Mouse (Mus musculus): ENCODE data around the gene Tspan11. TPM values are rescaled to one million over a fixed set of nuclear protein-coding genes. Genes with fewer than 3 reads are reported as not detected.
A peak's percentile ranks its signal among the peaks of the same experiment; 100 is the strongest.

Tspan11 gene
- polyA plus RNA-seq, 1 experiment from 2014 or later, result 64.3 TPM

- no peak for ATAC-seq
- no peak for DNase-seq (ENCODE audit: low spot score)
- H3K4me1 ChIP-seq (ENCODE audit: insufficient read depth, low read depth, low read length), result no peaks in the 10 kb centered on the region
- no peaks in the 10 kb centered on the region for H3K9me3 ChIP-seq (ENCODE audit: low read length)
- no peaks in the 10 kb centered on the region for H3K36me3 ChIP-seq (ENCODE audit: insufficient read depth, low read length)
- H3K27ac ChIP-seq (ENCODE audit: low read length), result no peak overlapping the region
- H3K27me3 ChIP-seq (replicated peaks; ENCODE audit: insufficient read depth, low read length), result no peaks in the 10 kb centered on the region
- no peak overlapping the region for H3K9ac ChIP-seq (replicated peaks; ENCODE audit: low read depth)
- TF ChIP-seq CTCF (IDR thresholded peaks at IDR 0.05), result no peak
- TF ChIP-seq EP300 (IDR thresholded peaks at IDR 0.05), result no peak
- 81% methylated on average over 9 of the region's 9 CpGs for WGBS
- H3K4me3 ChIP-seq (ENCODE audit: low read depth, low read length), result no peak overlapping the region
- no peak overlapping the region for H3K4me2 ChIP-seq (replicated peaks; ENCODE audit: low read depth, low read length)
Measured at GRCm38 (mm10) chr6:127861951-127862350, 25.4 kb upstream of the Tspan11 start.

GRCm38 (mm10) chr6:127865391-127865790 is 22.0 kb upstream of the Tspan11 start:
- H3K27ac ChIP-seq (ENCODE audit: low read length), result no peak overlapping the region
- H3K36me3 ChIP-seq (ENCODE audit: insufficient read depth, low read length), result no peaks in the 10 kb centered on the region
- H3K9ac ChIP-seq (replicated peaks; ENCODE audit: low read depth), result no peak overlapping the region
- no peak overlapping the region for H3K4me2 ChIP-seq (replicated peaks; ENCODE audit: low read depth, low read length)
- TF ChIP-seq CTCF (IDR thresholded peaks at IDR 0.05) (no peak), EP300 (IDR thresholded peaks at IDR 0.05) (no peak)
- no peaks in the 10 kb centered on the region for H3K27me3 ChIP-seq (replicated peaks; ENCODE audit: insufficient read depth, low read length)
- no peaks in the 10 kb centered on the region for H3K4me1 ChIP-seq (ENCODE audit: insufficient read depth, low read depth, low read length)
- no peaks in the 10 kb centered on the region for H3K9me3 ChIP-seq (ENCODE audit: low read length)
- ATAC-seq (no peak), DNase-seq (ENCODE audit: low spot score) (no peak)
- no peak overlapping the region for H3K4me3 ChIP-seq (ENCODE audit: low read depth, low read length)
- WGBS, result 59% methylated on average over 4 of the region's 4 CpGs

- Histone ChIP-seq H3K4me1 (ENCODE audit: insufficient read depth, low read depth, low read length) (no peaks in the 10 kb centered on the region), H3K4me3 (ENCODE audit: low read depth, low read length) (no peak overlapping the region), H3K36me3 (ENCODE audit: insufficient read depth, low read length) (no peaks in the 10 kb centered on the region), H3K9ac (replicated peaks; ENCODE audit: low read depth) (no peak overlapping the region), H3K27me3 (replicated peaks; ENCODE audit: insufficient read depth, low read length) (no peaks in the 10 kb centered on the region), H3K9me3 (ENCODE audit: low read length) (no peaks in the 10 kb centered on the region), H3K4me2 (replicated peaks; ENCODE audit: low read depth, low read length) (no peak overlapping the region), H3K27ac (ENCODE audit: low read length) (no peak overlapping the region)
- no peak for DNase-seq (ENCODE audit: low spot score)
- 65% methylated on average over 8 of the region's 8 CpGs for WGBS
- TF ChIP-seq EP300 (IDR thresholded peaks at IDR 0.05), result no peak
- ATAC-seq, result no peak
Measured at GRCm38 (mm10) chr6:127868546-127868945, 18.8 kb upstream of the Tspan11 start.

- no peak for TF ChIP-seq CTCF (IDR thresholded peaks at IDR 0.05)
- TF ChIP-seq EP300 (IDR thresholded peaks at IDR 0.05), result no peak
- no peak for ATAC-seq
Measured at GRCm38 (mm10) chr6:127869121-127869520, 18.3 kb upstream of the Tspan11 start.

GRCm38 (mm10) chr6:127870345-127871324 is 16.8 kb upstream of the Tspan11 start:
- H3K4me1 ChIP-seq (ENCODE audit: insufficient read depth, low read depth, low read length), result no peaks in the 10 kb centered on the region

More at GRCm38 (mm10) chr6:127869121-127869520, 18.3 kb upstream of the Tspan11 start:
- H3K4me3 ChIP-seq (ENCODE audit: low read depth, low read length), result no peak overlapping the region
- H3K27ac ChIP-seq (ENCODE audit: low read length), result no peak overlapping the region
- H3K9me3 ChIP-seq (ENCODE audit: low read length), result no peaks in the 10 kb centered on the region
- H3K9ac ChIP-seq (replicated peaks; ENCODE audit: low read depth), result no peak overlapping the region
- no peak overlapping the region for H3K4me2 ChIP-seq (replicated peaks; ENCODE audit: low read depth, low read length)
- no peaks in the 10 kb centered on the region for H3K36me3 ChIP-seq (ENCODE audit: insufficient read depth, low read length)
- no peaks in the 10 kb centered on the region for H3K4me1 ChIP-seq (ENCODE audit: insufficient read depth, low read depth, low read length)
- WGBS, result 56% methylated on average over 7 of the region's 7 CpGs
- no peaks in the 10 kb centered on the region for H3K27me3 ChIP-seq (replicated peaks; ENCODE audit: insufficient read depth, low read length)
- no peak for DNase-seq (ENCODE audit: low spot score)

GRCm38 (mm10) chr6:127871436-127871835 is 16.0 kb upstream of the Tspan11 start:
- Histone ChIP-seq H3K27ac (ENCODE audit: low read length) (no peak overlapping the region), H3K9me3 (ENCODE audit: low read length) (no peaks in the 10 kb centered on the region), H3K4me3 (ENCODE audit: low read depth, low read length) (no peak overlapping the region), H3K27me3 (replicated peaks; ENCODE audit: insufficient read depth, low read length) (no peaks in the 10 kb centered on the region), H3K36me3 (ENCODE audit: insufficient read depth, low read length) (no peaks in the 10 kb centered on the region), H3K4me1 (ENCODE audit: insufficient read depth, low read depth, low read length) (no peaks in the 10 kb centered on the region), H3K4me2 (replicated peaks; ENCODE audit: low read depth, low read length) (no peak overlapping the region), H3K9ac (replicated peaks; ENCODE audit: low read depth) (no peak overlapping the region)
- TF ChIP-seq EP300 (IDR thresholded peaks at IDR 0.05), result no peak
- TF ChIP-seq CTCF (IDR thresholded peaks at IDR 0.05), result no peak
- DNase-seq (ENCODE audit: low spot score), result no peak
- ATAC-seq, result no peak
- WGBS, result 70% methylated on average over 6 of the region's 6 CpGs

More at GRCm38 (mm10) chr6:127870345-127871324, 16.8 kb upstream of the Tspan11 start:
- Histone ChIP-seq H3K36me3 (ENCODE audit: insufficient read depth, low read length) (no peaks in the 10 kb centered on the region), H3K27ac (ENCODE audit: low read length) (no peak overlapping the region), H3K4me3 (ENCODE audit: low read depth, low read length) (no peak overlapping the region), H3K9me3 (ENCODE audit: low read length) (no peaks in the 10 kb centered on the region), H3K4me2 (replicated peaks; ENCODE audit: low read depth, low read length) (no peak overlapping the region), H3K9ac (replicated peaks; ENCODE audit: low read depth) (no peak overlapping the region), H3K27me3 (replicated peaks; ENCODE audit: insufficient read depth, low read length) (no peaks in the 10 kb centered on the region)
- WGBS, result 59% methylated on average over 12 of the region's 12 CpGs
- ATAC-seq (peak; percentile 77), DNase-seq (ENCODE audit: low spot score) (peak; percentile 67)
- TF ChIP-seq CTCF (IDR thresholded peaks at IDR 0.05) (peak; percentile 32; the same call in 1 of the 2 replicates), EP300 (IDR thresholded peaks at IDR 0.05) (peak; percentile 61; the same call in 1 of the 2 replicates)

Data from lung, postnatal 0 days (tissue).